Mouse (Mus musculus): ENCODE results near the gene Mtx1. TPM values are rescaled to one million over a fixed set of nuclear protein-coding genes. Genes with fewer than 3 reads are reported as not detected.

Mtx1 gene
- polyA plus RNA-seq, 1 experiment from 2014 or later = 197 TPM

DNA sequence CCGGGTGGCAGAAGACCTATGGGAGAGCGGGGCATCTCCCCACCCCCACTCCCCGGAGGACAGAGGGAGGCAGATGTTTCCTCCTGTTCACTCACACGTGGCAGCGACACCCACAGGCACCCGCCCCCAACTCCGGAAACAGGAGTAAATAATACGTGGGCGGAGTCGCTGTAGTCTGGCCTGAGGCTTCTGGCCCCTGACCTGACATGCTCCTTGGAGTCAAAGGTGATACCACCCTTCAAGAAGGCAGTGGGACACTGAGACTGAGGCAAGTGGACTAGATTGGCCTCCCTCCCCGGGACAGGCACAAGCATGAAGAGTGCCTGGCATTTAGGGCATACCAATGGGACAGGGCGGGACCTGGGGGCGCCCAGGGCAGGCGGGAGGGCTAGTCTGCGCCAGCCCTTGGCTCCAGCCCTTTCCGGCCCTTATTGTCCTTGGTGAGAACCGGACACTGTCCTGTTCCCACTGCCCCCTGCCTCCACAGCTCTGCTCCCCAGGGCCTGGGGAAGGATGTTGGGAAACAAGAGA lies 24.5 kb upstream of the Mtx1 start:
- Histone ChIP-seq H3K4me1 (peaks cover 28% of the 10 kb centered on the region), H3K4me3 (replicated peaks) (0 out of 2 replicates have a peak overlapping the region, but pooled peaks have one; percentile 2), H3K4me2 (peak overlapping the region; percentile 29), H3K36me3 (peaks cover 9% of the 10 kb centered on the region; the same call in 1 of the 2 replicates), H3K27me3 (replicated peaks) (no peaks in the 10 kb centered on the region), H3K9ac (no peak overlapping the region), H3K27ac (no peak overlapping the region; the same call in 1 of the 2 replicates), H3K9me3 (no peaks in the 10 kb centered on the region)
- peak; percentile 25; the same call in 1 of the 2 replicates for ATAC-seq (ENCODE audit: insufficient read depth, low FRiP score, low read depth)
- 9% methylated on average over 17 of the region's 17 CpGs for WGBS

DNA sequence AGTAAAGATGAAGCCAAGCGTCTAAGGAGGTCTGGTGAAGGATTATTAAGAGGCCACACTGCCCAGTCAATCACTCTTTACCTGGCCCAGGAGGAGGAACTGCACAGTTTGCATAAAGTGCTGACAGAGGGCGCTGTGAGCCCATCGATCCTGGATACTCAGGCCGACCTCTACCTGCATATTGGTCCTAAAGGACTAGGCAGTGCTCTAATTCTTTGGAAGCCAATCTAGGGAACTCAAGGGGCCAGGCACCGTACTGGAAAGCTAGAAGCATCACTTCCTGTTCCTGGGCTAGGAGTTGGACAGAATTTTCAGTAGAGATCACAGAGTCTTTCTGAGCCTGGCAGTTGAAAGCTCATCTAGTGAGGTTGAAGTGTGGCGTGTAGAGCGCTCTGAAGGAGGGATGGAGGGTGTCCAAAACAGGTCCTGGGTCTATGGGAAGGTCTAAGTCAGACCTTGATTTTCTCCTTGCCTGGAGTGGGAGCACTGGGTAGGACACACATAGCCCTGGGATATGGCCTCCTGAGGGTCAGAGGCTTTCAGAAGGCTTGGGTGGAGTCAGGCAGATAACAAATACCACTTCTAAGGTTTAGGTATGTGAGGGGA lies 23.6 kb upstream of the Mtx1 start:
- no peak overlapping the region for H3K4me2 ChIP-seq
- H3K9me3 ChIP-seq = no peaks in the 10 kb centered on the region
- no peak for ATAC-seq (ENCODE audit: insufficient read depth, low FRiP score, low read depth)
- H3K27ac ChIP-seq = 0 out of 2 replicates have a peak overlapping the region, but pooled peaks have one; percentile 37
- no peak overlapping the region for H3K9ac ChIP-seq
- peaks cover 9% of the 10 kb centered on the region; the same call in 1 of the 2 replicates for H3K36me3 ChIP-seq
- no peaks in the 10 kb centered on the region for H3K27me3 ChIP-seq (replicated peaks)
- 18% methylated on average over 7 of the region's 7 CpGs for WGBS
- H3K4me1 ChIP-seq = peaks cover 33% of the 10 kb centered on the region
- no peak overlapping the region for H3K4me3 ChIP-seq (replicated peaks)

- H3K36me3 ChIP-seq = peaks cover 9% of the 10 kb centered on the region; the same call in 1 of the 2 replicates
- no peaks in the 10 kb centered on the region for H3K27me3 ChIP-seq (replicated peaks)
- no peak for ATAC-seq (ENCODE audit: insufficient read depth, low FRiP score, low read depth)
- whole genome bisulfite sequencing = 82% methylated on average over 4 of the region's 4 CpGs
- peak overlapping the region; percentile 81 for H3K4me2 ChIP-seq
- H3K4me3 ChIP-seq (replicated peaks) = peak overlapping the region; percentile 71
- no peak overlapping the region for H3K9ac ChIP-seq
- H3K27ac ChIP-seq = no peak overlapping the region
- H3K9me3 ChIP-seq = no peaks in the 10 kb centered on the region
- H3K4me1 ChIP-seq = peaks cover 53% of the 10 kb centered on the region
Measured at GRCm38 (mm10) chr3:89247466-89247865, 20.6 kb upstream of the Mtx1 start.

GRCm38 (mm10) chr3:89246261-89247100 lies 19.6 kb upstream of the Mtx1 start, which contains the start of gene Trim46:
TSS of gene Trim46 (minus strand) at chr3:89246309.
- Histone ChIP-seq H3K27me3 (replicated peaks) (no peaks in the 10 kb centered on the region), H3K4me2 (peak within 1 kb of the TSS; percentile 81), H3K36me3 (peaks cover 9% of the 10 kb centered on the region; the same call in 1 of the 2 replicates), H3K27ac (peak within 1 kb of the TSS; percentile 67), H3K4me3 (replicated peaks) (peak within 1 kb of the TSS; percentile 71), H3K4me1 (peaks cover 44% of the 10 kb centered on the region), H3K9me3 (no peaks in the 10 kb centered on the region), H3K9ac (peak within 1 kb of the TSS; percentile 75)
- under 1% methylated on average over 42 of the region's 42 CpGs for whole genome bisulfite sequencing
- peak; percentile 63 for ATAC-seq (ENCODE audit: insufficient read depth, low FRiP score, low read depth)

DNA sequence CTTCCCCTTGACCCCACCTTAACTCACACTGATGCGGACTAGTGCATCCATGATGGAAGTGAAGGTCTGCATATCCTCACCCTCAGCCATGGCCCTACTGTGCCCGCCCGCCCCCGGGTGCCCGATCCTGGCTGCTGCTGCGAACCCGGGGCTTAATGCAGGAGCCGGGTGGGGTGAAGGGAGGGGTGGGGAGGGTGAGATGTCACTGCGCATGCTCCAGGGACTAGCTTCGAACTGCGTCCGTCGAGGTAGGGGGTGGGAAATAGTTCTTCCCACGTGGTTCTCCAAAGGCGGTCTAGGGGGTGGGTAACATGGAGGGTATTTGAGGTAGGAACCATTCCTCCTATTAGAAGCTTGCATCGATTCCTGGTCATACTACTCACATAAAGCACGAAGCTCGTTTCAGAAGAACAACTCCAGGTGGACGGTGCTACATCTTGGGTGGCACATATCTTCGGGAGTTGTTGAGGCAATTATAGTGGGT lies 18.8 kb upstream of the Mtx1 start, which contains the start of gene Krtcap2:
Gene Krtcap2 (plus strand): TSS at position 279 of the 484 bp plus-strand sequence.
- Histone ChIP-seq H3K27me3 (replicated peaks) (no peaks in the 10 kb centered on the region), H3K9me3 (no peaks in the 10 kb centered on the region), H3K36me3 (peaks cover 9% of the 10 kb centered on the region; the same call in 1 of the 2 replicates), H3K4me1 (peaks cover 37% of the 10 kb centered on the region), H3K4me2 (peak within 1 kb of the TSS; percentile 81), H3K9ac (peak within 1 kb of the TSS; percentile 75), H3K4me3 (replicated peaks) (peak within 1 kb of the TSS; percentile 71), H3K27ac (peak within 1 kb of the TSS; percentile 67)
- 5% methylated on average over 20 of the region's 20 CpGs for WGBS
- ATAC-seq (ENCODE audit: insufficient read depth, low FRiP score, low read depth) = peak; percentile 21; the same call in 1 of the 2 replicates

DNA sequence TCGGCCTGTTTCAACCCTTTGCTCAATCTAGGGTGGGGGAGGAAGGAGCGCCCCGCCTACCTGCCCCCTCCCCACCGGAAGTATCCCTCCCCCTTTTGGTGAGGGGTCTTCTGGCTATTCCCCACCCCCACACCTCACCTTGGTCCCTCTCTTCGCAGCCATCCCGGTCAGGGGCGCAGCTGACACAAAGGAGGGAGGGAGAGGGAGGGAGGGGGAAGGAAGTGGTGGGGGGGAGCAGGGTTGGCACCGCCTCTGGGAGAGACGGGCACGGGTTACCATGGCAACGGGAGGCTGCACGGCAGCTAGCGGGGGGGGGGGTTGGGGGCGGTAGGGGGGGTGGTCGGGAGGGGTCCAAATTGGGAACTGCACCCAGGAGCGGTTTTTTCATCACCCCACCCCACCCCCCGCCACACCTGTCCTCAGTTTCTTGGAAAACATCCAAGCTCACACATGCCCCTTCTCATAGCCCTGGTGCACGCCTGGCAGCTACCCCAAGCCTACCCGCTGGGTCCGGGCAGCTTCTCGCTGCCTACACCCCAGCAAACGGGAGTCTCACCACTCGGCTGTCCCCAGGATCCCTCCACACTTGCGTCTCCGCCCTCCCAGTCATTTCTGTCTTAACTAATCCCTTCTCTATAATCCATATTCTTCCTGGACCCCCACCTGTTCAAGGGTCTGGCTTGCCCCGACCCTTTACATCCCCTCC lies 18.2 kb upstream of the Mtx1 start:
- peak overlapping the region; percentile 81 for H3K4me2 ChIP-seq
- H3K4me1 ChIP-seq = peaks cover 33% of the 10 kb centered on the region
- under 1% methylated on average over 21 of the region's 26 CpGs for WGBS
- no peak overlapping the region for H3K9ac ChIP-seq
- ATAC-seq (ENCODE audit: insufficient read depth, low FRiP score, low read depth) = peak; percentile 4; the same call in 1 of the 2 replicates
- peaks cover 9% of the 10 kb centered on the region; the same call in 1 of the 2 replicates for H3K36me3 ChIP-seq
- no peaks in the 10 kb centered on the region for H3K27me3 ChIP-seq (replicated peaks)
- peak overlapping the region; percentile 71 for H3K4me3 ChIP-seq (replicated peaks)
- H3K9me3 ChIP-seq = no peaks in the 10 kb centered on the region
- peak overlapping the region; percentile 67; the same call in 1 of the 2 replicates for H3K27ac ChIP-seq

DNA sequence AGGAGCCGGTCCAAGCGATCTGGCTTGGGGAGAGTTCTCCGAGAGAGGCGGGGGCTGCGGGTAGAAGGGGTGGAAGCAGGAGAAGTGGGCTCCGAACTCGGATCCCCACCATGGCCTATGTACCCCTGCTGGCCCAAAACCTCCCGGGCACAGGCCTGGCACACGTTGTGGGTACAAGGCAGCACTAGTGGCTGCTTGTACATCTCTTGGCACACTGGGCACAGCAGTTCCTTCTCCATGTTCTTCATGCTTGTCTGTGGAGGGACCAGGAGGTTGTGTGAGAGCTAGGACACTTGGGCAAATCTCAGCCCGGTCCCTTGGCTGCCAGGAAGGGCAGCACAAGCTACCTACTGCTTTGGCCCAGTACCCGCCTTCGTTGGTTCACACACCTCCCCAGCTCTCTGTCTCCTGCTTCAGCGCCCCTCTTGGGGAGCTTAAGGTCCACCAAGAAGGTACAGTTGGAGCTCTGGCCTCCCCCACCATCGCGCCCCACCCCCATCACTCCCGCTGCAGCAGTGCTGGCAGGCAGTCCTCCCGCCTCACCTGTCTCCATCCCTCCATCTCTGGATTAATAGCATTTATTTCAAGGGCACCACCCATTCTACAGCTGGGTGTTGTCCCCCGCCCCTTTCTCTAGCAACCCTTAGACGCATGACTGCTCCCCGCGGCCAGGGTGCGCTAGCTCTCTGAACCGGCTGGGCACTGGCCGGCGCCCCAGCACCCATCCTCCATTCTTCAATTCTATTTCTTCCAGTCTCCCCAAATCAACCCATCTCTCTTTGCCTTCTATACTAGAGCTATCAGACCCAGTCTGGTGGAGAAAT lies 17.5 kb upstream of the Mtx1 start:
- Histone ChIP-seq H3K4me2 (peak overlapping the region; percentile 81), H3K27ac (peak overlapping the region; percentile 11; the same call in 1 of the 2 replicates), H3K9me3 (no peaks in the 10 kb centered on the region), H3K4me1 (peaks cover 33% of the 10 kb centered on the region), H3K4me3 (replicated peaks) (peak overlapping the region; percentile 71), H3K9ac (no peak overlapping the region), H3K36me3 (peaks cover 6% of the 10 kb centered on the region; the same call in 1 of the 2 replicates), H3K27me3 (replicated peaks) (no peaks in the 10 kb centered on the region)
- WGBS = 22% methylated on average over 25 of the region's 25 CpGs
- no peak for ATAC-seq (ENCODE audit: insufficient read depth, low FRiP score, low read depth)

- no peak overlapping the region for H3K9ac ChIP-seq
- peak overlapping the region; percentile 81 for H3K4me2 ChIP-seq
- H3K36me3 ChIP-seq = 0 out of 2 replicates have a peak, but pooled peaks cover under 1% of the 10 kb centered on the region
- peak; percentile 48 for ATAC-seq (ENCODE audit: insufficient read depth, low FRiP score, low read depth)
- 21% methylated on average over 14 of the region's 14 CpGs for WGBS
- H3K9me3 ChIP-seq = no peaks in the 10 kb centered on the region
- H3K27me3 ChIP-seq (replicated peaks) = no peaks in the 10 kb centered on the region
- no peak overlapping the region for H3K27ac ChIP-seq
- H3K4me1 ChIP-seq = peaks cover 33% of the 10 kb centered on the region
- peak overlapping the region; percentile 71; the same call in 1 of the 2 replicates for H3K4me3 ChIP-seq (replicated peaks)
Measured at GRCm38 (mm10) chr3:89243609-89244008, 16.7 kb upstream of the Mtx1 start.

- no peaks in the 10 kb centered on the region for H3K27me3 ChIP-seq (replicated peaks)
- H3K4me3 ChIP-seq (replicated peaks) = no peak overlapping the region
- H3K4me1 ChIP-seq = peaks cover 30% of the 10 kb centered on the region
- 67% methylated on average over 9 of the region's 9 CpGs for WGBS
- no peak overlapping the region for H3K4me2 ChIP-seq
- no peak for ATAC-seq (ENCODE audit: insufficient read depth, low FRiP score, low read depth)
- H3K27ac ChIP-seq = no peak overlapping the region
- H3K9ac ChIP-seq = no peak overlapping the region
- no peaks in the 10 kb centered on the region for H3K9me3 ChIP-seq
- H3K36me3 ChIP-seq = 0 out of 2 replicates have a peak, but pooled peaks cover 2% of the 10 kb centered on the region
Measured at GRCm38 (mm10) chr3:89242331-89242895, 15.5 kb upstream of the Mtx1 start.

DNA sequence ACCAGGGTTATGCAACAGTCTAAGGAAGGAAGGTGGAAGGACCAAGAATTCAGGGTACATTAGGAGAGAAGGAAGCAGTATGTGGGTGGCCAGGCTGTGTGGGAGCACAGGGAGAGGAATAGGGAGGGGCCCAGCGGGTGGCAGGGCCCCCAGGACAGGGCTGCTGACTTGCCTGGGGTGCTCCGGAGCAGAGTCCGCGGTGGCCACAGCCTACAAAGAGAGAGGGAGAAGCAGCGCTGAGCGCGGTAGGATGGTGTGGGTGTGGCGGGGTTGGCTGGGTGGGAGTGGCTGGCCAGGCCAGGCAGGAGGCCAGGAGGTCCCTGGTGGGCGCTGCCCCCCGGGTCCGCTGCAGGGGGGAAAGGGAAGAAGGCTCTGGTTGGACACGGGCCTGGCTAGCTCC lies 11.6 kb upstream of the Mtx1 start:
- Histone ChIP-seq H3K4me2 (no peak overlapping the region), H3K4me1 (peaks cover 8% of the 10 kb centered on the region; the same call in 1 of the 2 replicates), H3K27ac (no peak overlapping the region), H3K27me3 (replicated peaks) (no peaks in the 10 kb centered on the region), H3K9me3 (no peaks in the 10 kb centered on the region), H3K4me3 (replicated peaks) (no peak overlapping the region), H3K36me3 (0 out of 2 replicates have a peak, but pooled peaks cover 4% of the 10 kb centered on the region), H3K9ac (no peak overlapping the region)
- WGBS = 52% methylated on average over 12 of the region's 12 CpGs
- peak; percentile 23; the same call in 1 of the 2 replicates for ATAC-seq (ENCODE audit: insufficient read depth, low FRiP score, low read depth)

Data from stomach, embryonic 15.5 days (tissue).